In genomic region chr8:122577116-122577515, GRCm38 (mm10) we compare ENCODE assay signal across 8 mouse cellular contexts. TPM values are rescaled to one million over a fixed set of nuclear protein-coding genes. Genes with fewer than 3 reads are reported as not detected.
DNase-seq lines count a peak whose midpoint lies in the region; ATAC-seq and TF ChIP-seq lines count a peak whose summit lies in the region.

No protein-coding gene starts in this region.

- H3K27ac ChIP-seq in neural tube, embryonic 11.5 days (ENCODE audit: low read depth, low read length): no peak overlapping the region
- H3K27ac ChIP-seq in liver, embryonic 13.5 days: peak overlapping the region; percentile 88; the same call in 1 of the 2 replicates
- H3K27ac ChIP-seq in stomach, postnatal 0 days (replicated peaks): no peak overlapping the region

- peak overlapping the region; percentile 92 for H3K4me2 ChIP-seq in neural tube, embryonic 11.5 days (ENCODE audit: low read depth)
- H3K4me2 ChIP-seq in liver, embryonic 13.5 days: peak overlapping the region; percentile 94
- peak overlapping the region; percentile 69 for H3K4me2 ChIP-seq in stomach, postnatal 0 days (replicated peaks; ENCODE audit: low read depth)

- H3K27me3 ChIP-seq in neural tube, embryonic 11.5 days (ENCODE audit: control insufficient read depth, insufficient read depth, low read length): no peaks in the 10 kb centered on the region
- H3K27me3 ChIP-seq in liver, embryonic 13.5 days: no peaks in the 10 kb centered on the region
- H3K27me3 ChIP-seq in stomach, postnatal 0 days (ENCODE audit: control insufficient read depth, insufficient read depth, low read length): no peaks in the 10 kb centered on the region

- peaks cover 20% of the 10 kb centered on the region for H3K4me1 ChIP-seq in neural tube, embryonic 11.5 days (ENCODE audit: control insufficient read depth, insufficient read depth, low read length)
- peaks cover 54% of the 10 kb centered on the region for H3K4me1 ChIP-seq in liver, embryonic 13.5 days (replicated peaks)
- H3K4me1 ChIP-seq in stomach, postnatal 0 days (replicated peaks; ENCODE audit: control insufficient read depth, insufficient read depth): peaks cover 6% of the 10 kb centered on the region; the same call in 1 of the 2 replicates

- peak; percentile 10; the same call in 1 of the 2 replicates for ATAC-seq in neural tube, embryonic 11.5 days (ENCODE audit: insufficient read depth, low FRiP score, low TSS enrichment)
- ATAC-seq in liver, embryonic 13.5 days (ENCODE audit: low read depth): no peak
- ATAC-seq in stomach, postnatal 0 days (ENCODE audit: low FRiP score, low TSS enrichment): peak; percentile 11; the same call in 1 of the 2 replicates

- peak; percentile 35 for DNase-seq in embryo, embryonic 11 days
- DNase-seq in embryo, embryonic 10.5 days (ENCODE audit: low spot score): no peak
- DNase-seq in neural tube, embryonic 11.5 days (ENCODE audit: low spot score): no peak
- DNase-seq in neural tube, embryonic 10.5 days (ENCODE audit: extremely low spot score, low spot score): no peak
- DNase-seq in liver, embryonic 13.5 days: no peak
- DNase-seq in stomach, postnatal 0 days (ENCODE audit: low spot score): no peak
- no peak for DNase-seq in urinary bladder, adult 2 months (ENCODE audit: low spot score)
- no peak for DNase-seq in right cerebral cortex, postnatal 25 days

- 41% methylated on average over 10 of the region's 10 CpGs for WGBS in neural tube, embryonic 11.5 days
- 58% methylated on average over 10 of the region's 10 CpGs for WGBS in liver, embryonic 13.5 days (ENCODE audit: insufficient replicate concordance)
- 27% methylated on average over 10 of the region's 10 CpGs for WGBS in stomach, postnatal 0 days

- H3K4me3 ChIP-seq in neural tube, embryonic 11.5 days (ENCODE audit: low read depth, low read length): peak overlapping the region; percentile 64; the same call in 1 of the 2 replicates
- H3K4me3 ChIP-seq in liver, embryonic 13.5 days (replicated peaks): peak overlapping the region; percentile 74
- H3K4me3 ChIP-seq in stomach, postnatal 0 days (ENCODE audit: low read depth, low read length): peak overlapping the region; percentile 57

- peaks cover 5% of the 10 kb centered on the region for H3K36me3 ChIP-seq in neural tube, embryonic 11.5 days (ENCODE audit: control insufficient read depth, insufficient read depth, low read length)
- H3K36me3 ChIP-seq in liver, embryonic 13.5 days: peaks cover 29% of the 10 kb centered on the region
- H3K36me3 ChIP-seq in stomach, postnatal 0 days (ENCODE audit: control insufficient read depth, insufficient read depth, low read length): peaks cover 2% of the 10 kb centered on the region; the same call in 1 of the 2 replicates

- H3K9ac ChIP-seq in neural tube, embryonic 11.5 days (ENCODE audit: low read length): peak overlapping the region; percentile 14; the same call in 1 of the 2 replicates
- no peak overlapping the region for H3K9ac ChIP-seq in liver, embryonic 13.5 days
- H3K9ac ChIP-seq in stomach, postnatal 0 days (ENCODE audit: low read length): 0 out of 2 replicates have a peak overlapping the region, but pooled peaks have one; percentile 23

- TF ChIP-seq CTCF in stomach, postnatal 0 days (IDR thresholded peaks at IDR 0.05; ENCODE audit: low read depth): no peak

- no peaks in the 10 kb centered on the region for H3K9me3 ChIP-seq in neural tube, embryonic 11.5 days (ENCODE audit: control insufficient read depth, low read length)
- no peaks in the 10 kb centered on the region for H3K9me3 ChIP-seq in liver, embryonic 13.5 days (replicated peaks)
- H3K9me3 ChIP-seq in stomach, postnatal 0 days (ENCODE audit: control insufficient read depth, low read length): no peaks in the 10 kb centered on the region

- TF ChIP-seq EP300 in stomach, postnatal 0 days (optimal IDR thresholded peaks at IDR 0.05): no peak

RNA-seq across cellular contexts. Expression of gene Aprt, which starts 0.4 kb away (rescaled TPM):
- 219 and 243 TPM in 2 replicates for polyA plus RNA-seq in neural tube, embryonic 11.5 days (2014; fragmentation: Nextera tagmentation; extraction: Ambion mirVana)
- polyA plus RNA-seq in liver, embryonic 13.5 days (2015; fragmentation: Nextera tagmentation; extraction: Ambion mirVana): 198 and 218 TPM in 2 replicates
- polyA plus RNA-seq in stomach, postnatal 0 days (2015; fragmentation: Nextera tagmentation; extraction: Ambion mirVana): 311 and 314 TPM in 2 replicates
- 88.1 and 93.0 TPM in 2 replicates for polyA plus RNA-seq in urinary bladder, adult 2 months (2012; rRNA removed)

RNA-seq across cellular contexts. Expression of gene Cdt1, which starts 9.3 kb away (rescaled TPM):
- 34.3 and 37.1 TPM in 2 replicates for polyA plus RNA-seq in neural tube, embryonic 11.5 days (2014; fragmentation: Nextera tagmentation; extraction: Ambion mirVana)
- 60.6 and 64.3 TPM in 2 replicates for polyA plus RNA-seq in liver, embryonic 13.5 days (2015; fragmentation: Nextera tagmentation; extraction: Ambion mirVana)
- 11.8 TPM in 2 replicates for polyA plus RNA-seq in stomach, postnatal 0 days (2015; fragmentation: Nextera tagmentation; extraction: Ambion mirVana)
- 6.6 and 9.9 TPM in 2 replicates for polyA plus RNA-seq in urinary bladder, adult 2 months (2012; rRNA removed)

RNA-seq across cellular contexts. Expression of gene Piezo1, which starts 26.0 kb away (rescaled TPM):
- 5.5 and 7.5 TPM in 2 replicates for polyA plus RNA-seq in neural tube, embryonic 11.5 days (2014; fragmentation: Nextera tagmentation; extraction: Ambion mirVana)
- polyA plus RNA-seq in liver, embryonic 13.5 days (2015; fragmentation: Nextera tagmentation; extraction: Ambion mirVana): 13.9 and 14.2 TPM in 2 replicates
- polyA plus RNA-seq in stomach, postnatal 0 days (2015; fragmentation: Nextera tagmentation; extraction: Ambion mirVana): 7.0 and 8.2 TPM in 2 replicates
- 68.9 and 70.9 TPM in 2 replicates for polyA plus RNA-seq in urinary bladder, adult 2 months (2012; rRNA removed)

RNA-seq across cellular contexts. Expression of gene Galns, which starts 34.1 kb away (rescaled TPM):
- 5.4 and 6.6 TPM in 2 replicates for polyA plus RNA-seq in neural tube, embryonic 11.5 days (2014; fragmentation: Nextera tagmentation; extraction: Ambion mirVana)
- polyA plus RNA-seq in liver, embryonic 13.5 days (2015; fragmentation: Nextera tagmentation; extraction: Ambion mirVana): 4.0 and 4.4 TPM in 2 replicates
- 8.2 TPM in 2 replicates for polyA plus RNA-seq in stomach, postnatal 0 days (2015; fragmentation: Nextera tagmentation; extraction: Ambion mirVana)
- polyA plus RNA-seq in urinary bladder, adult 2 months (2012; rRNA removed): 16.2 and 20.8 TPM in 2 replicates

RNA-seq across cellular contexts. Expression of gene Trappc2l, which starts 34.3 kb away (rescaled TPM):
- 55.6 and 59.7 TPM in 2 replicates for polyA plus RNA-seq in neural tube, embryonic 11.5 days (2014; fragmentation: Nextera tagmentation; extraction: Ambion mirVana)
- 23.2 and 26.7 TPM in 2 replicates for polyA plus RNA-seq in liver, embryonic 13.5 days (2015; fragmentation: Nextera tagmentation; extraction: Ambion mirVana)
- polyA plus RNA-seq in stomach, postnatal 0 days (2015; fragmentation: Nextera tagmentation; extraction: Ambion mirVana): 48.0 and 49.5 TPM in 2 replicates
- 108 and 113 TPM in 2 replicates for polyA plus RNA-seq in urinary bladder, adult 2 months (2012; rRNA removed)
